Mouse (Mus musculus): ENCODE data around the gene Fam69b. TPM values are rescaled to one million over a fixed set of nuclear protein-coding genes. Genes with fewer than 3 reads are reported as not detected.

Fam69b gene
- polyA plus RNA-seq, 2 experiments: 0.70 to 0.78 TPM

DNA sequence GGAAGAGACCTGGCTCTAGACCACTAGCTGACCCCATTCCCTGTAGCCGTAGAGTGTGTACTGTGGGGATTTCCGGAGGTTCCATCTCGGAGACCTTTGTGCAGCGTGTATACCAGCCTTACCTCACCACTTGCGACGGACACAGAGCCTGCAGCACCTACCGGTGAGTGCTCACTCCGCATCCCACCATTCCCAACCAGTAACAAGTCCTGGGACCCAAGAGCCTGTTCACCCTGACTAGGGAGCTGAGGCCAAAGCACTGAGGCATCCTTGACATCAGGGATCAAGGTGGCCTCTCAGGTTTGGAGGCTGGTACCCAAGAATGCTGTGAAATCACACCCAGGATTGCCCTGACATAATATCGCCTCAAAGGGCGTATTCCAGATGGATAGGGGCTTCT lies 39.0 kb upstream of the Fam69b start:
- DNase-seq (ENCODE audit: low read depth in 3 of 3, low spot score in 3 of 3): no peak
- Histone ChIP-seq H3K4me3 (ENCODE audit: insufficient read depth in 1 of 2, low read depth in 2 of 2, low read length in 2 of 2) (no peak overlapping the region), H3K9me3 (ENCODE audit: control insufficient read depth, low read length) (no peaks in the 10 kb centered on the region), H3K27ac (no peak overlapping the region), H3K4me2 (ENCODE audit: low read depth) (no peak overlapping the region), H3K4me1 (replicated peaks; ENCODE audit: control insufficient read depth in 2 of 2, insufficient read depth in 2 of 2, low read length in 1 of 2) (peaks cover 2 to 11% of the 10 kb centered on the region in 2 experiments; a peak in 3 of 4 replicates), H3K36me3 (replicated peaks; ENCODE audit: control insufficient read depth, insufficient read depth, low read depth) (no peaks in the 10 kb centered on the region; the same call in 1 of the 2 replicates), H3K27me3 (ENCODE audit: control insufficient read depth, insufficient read depth, low read length) (no peaks in the 10 kb centered on the region), H3K9ac (replicated peaks) (no peak overlapping the region)
- ATAC-seq (ENCODE audit: insufficient read depth): no peak
- TF ChIP-seq EP300 (IDR thresholded peaks at IDR 0.05; ENCODE audit: low read depth): no peak
- no peak for TF ChIP-seq CTCF (IDR thresholded peaks at IDR 0.05; ENCODE audit: low read depth)
- 86% methylated on average over 10 of the region's 10 CpGs for WGBS (ENCODE audit: insufficient replicate concordance)

- ATAC-seq (ENCODE audit: insufficient read depth): no peak
- H3K36me3 ChIP-seq (replicated peaks; ENCODE audit: control insufficient read depth, insufficient read depth, low read depth): no peaks in the 10 kb centered on the region; the same call in 1 of the 2 replicates
- H3K4me1 ChIP-seq (replicated peaks; ENCODE audit: control insufficient read depth in 2 of 2, insufficient read depth in 2 of 2, low read length in 1 of 2): peaks cover 2 to 16% of the 10 kb centered on the region in 2 experiments; a peak in 3 of 4 replicates
- DNase-seq (ENCODE audit: low read depth in 3 of 3, low spot score in 3 of 3): no peak
- 90% methylated on average over 7 of the region's 7 CpGs for WGBS (ENCODE audit: insufficient replicate concordance)
- no peak overlapping the region for H3K27ac ChIP-seq
- H3K4me3 ChIP-seq (ENCODE audit: insufficient read depth in 1 of 2, low read depth in 2 of 2, low read length in 2 of 2): no peak overlapping the region
- no peak overlapping the region for H3K9ac ChIP-seq (replicated peaks)
- no peak overlapping the region for H3K4me2 ChIP-seq (ENCODE audit: low read depth)
- H3K9me3 ChIP-seq (ENCODE audit: control insufficient read depth, low read length): no peaks in the 10 kb centered on the region
- no peak for TF ChIP-seq EP300 (IDR thresholded peaks at IDR 0.05; ENCODE audit: low read depth)
- TF ChIP-seq CTCF (IDR thresholded peaks at IDR 0.05; ENCODE audit: low read depth): no peak
- no peaks in the 10 kb centered on the region for H3K27me3 ChIP-seq (ENCODE audit: control insufficient read depth, insufficient read depth, low read length)
Observed at GRCm38 (mm10) chr2:26590282-26590681, 38.0 kb upstream of the Fam69b start.

GRCm38 (mm10) chr2:26590962-26591361 lies 37.3 kb upstream of the Fam69b start:
- ATAC-seq (ENCODE audit: insufficient read depth) (no peak), DNase-seq (ENCODE audit: low read depth in 3 of 3, low spot score in 3 of 3) (no peak)
- TF ChIP-seq CTCF (IDR thresholded peaks at IDR 0.05; ENCODE audit: low read depth) (no peak), EP300 (IDR thresholded peaks at IDR 0.05; ENCODE audit: low read depth) (no peak)
- Histone ChIP-seq H3K9ac (replicated peaks) (no peak overlapping the region), H3K27ac (no peak overlapping the region), H3K9me3 (ENCODE audit: control insufficient read depth, low read length) (no peaks in the 10 kb centered on the region), H3K4me1 (replicated peaks; ENCODE audit: control insufficient read depth in 2 of 2, insufficient read depth in 2 of 2, low read length in 1 of 2) (peaks cover 2 to 19% of the 10 kb centered on the region in 2 experiments; a peak in 3 of 4 replicates), H3K4me2 (ENCODE audit: low read depth) (no peak overlapping the region), H3K27me3 (ENCODE audit: control insufficient read depth, insufficient read depth, low read length) (no peaks in the 10 kb centered on the region), H3K4me3 (ENCODE audit: insufficient read depth in 1 of 2, low read depth in 2 of 2, low read length in 2 of 2) (no peak overlapping the region), H3K36me3 (replicated peaks; ENCODE audit: control insufficient read depth, insufficient read depth, low read depth) (no peaks in the 10 kb centered on the region; the same call in 1 of the 2 replicates)
- WGBS (ENCODE audit: insufficient replicate concordance): 80% methylated on average over 7 of the region's 7 CpGs

DNA sequence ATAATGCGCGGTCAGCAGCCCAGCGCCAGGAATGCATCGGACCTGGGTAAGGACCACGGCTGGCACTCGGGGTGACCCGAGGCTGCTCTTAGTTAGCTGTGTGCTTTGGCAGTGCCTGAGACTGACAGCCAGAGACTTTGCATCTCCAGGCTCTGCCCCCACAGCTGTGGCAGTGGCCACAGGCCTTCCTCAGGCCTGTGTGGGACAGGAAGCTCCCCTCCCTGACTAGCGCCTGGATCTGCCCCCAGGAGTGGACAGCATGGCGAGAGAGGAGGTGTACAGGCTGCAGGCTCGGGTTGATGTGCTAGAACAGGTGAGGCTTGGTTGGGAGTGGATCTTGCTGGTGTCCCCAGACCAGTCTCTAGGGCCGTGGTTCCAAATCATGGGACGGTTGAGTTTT lies 36.8 kb upstream of the Fam69b start:
- Histone ChIP-seq H3K36me3 (replicated peaks; ENCODE audit: control insufficient read depth, insufficient read depth, low read depth) (no peaks in the 10 kb centered on the region; the same call in 1 of the 2 replicates), H3K9me3 (ENCODE audit: control insufficient read depth, low read length) (no peaks in the 10 kb centered on the region), H3K27ac (no peak overlapping the region), H3K4me3 (ENCODE audit: insufficient read depth in 1 of 2, low read depth in 2 of 2, low read length in 2 of 2) (no peak overlapping the region), H3K27me3 (ENCODE audit: control insufficient read depth, insufficient read depth, low read length) (no peaks in the 10 kb centered on the region), H3K4me2 (ENCODE audit: low read depth) (no peak overlapping the region), H3K4me1 (replicated peaks; ENCODE audit: control insufficient read depth in 2 of 2, insufficient read depth in 2 of 2, low read length in 1 of 2) (peaks cover 2 to 17% of the 10 kb centered on the region in 2 experiments; a peak in 2 of 4 replicates), H3K9ac (replicated peaks) (no peak overlapping the region)
- DNase-seq (ENCODE audit: low read depth in 3 of 3, low spot score in 3 of 3) (no peak), ATAC-seq (ENCODE audit: insufficient read depth) (no peak)
- no peak for TF ChIP-seq CTCF (IDR thresholded peaks at IDR 0.05; ENCODE audit: low read depth)
- no peak for TF ChIP-seq EP300 (IDR thresholded peaks at IDR 0.05; ENCODE audit: low read depth)
- WGBS (ENCODE audit: insufficient replicate concordance): 77% methylated on average over 12 of the region's 12 CpGs

GRCm38 (mm10) chr2:26593211-26594021 lies 34.8 kb upstream of the Fam69b start:
- DNase-seq (ENCODE audit: low read depth in 3 of 3, low spot score in 3 of 3) (no peak), ATAC-seq (ENCODE audit: insufficient read depth) (peak; percentile 4; the same call in 1 of the 2 replicates)
- Histone ChIP-seq H3K9me3 (ENCODE audit: control insufficient read depth, low read length) (no peaks in the 10 kb centered on the region), H3K36me3 (replicated peaks; ENCODE audit: control insufficient read depth, insufficient read depth, low read depth) (no peaks in the 10 kb centered on the region; the same call in 1 of the 2 replicates), H3K9ac (replicated peaks) (no peak overlapping the region), H3K4me3 (ENCODE audit: insufficient read depth in 1 of 2, low read depth in 2 of 2, low read length in 2 of 2) (no peak overlapping the region), H3K27me3 (ENCODE audit: control insufficient read depth, insufficient read depth, low read length) (no peaks in the 10 kb centered on the region), H3K27ac (no peak overlapping the region), H3K4me1 (replicated peaks; ENCODE audit: control insufficient read depth in 2 of 2, insufficient read depth in 2 of 2, low read length in 1 of 2) (peaks cover 0 to 10% of the 10 kb centered on the region in 2 experiments; a peak in 2 of 4 replicates), H3K4me2 (ENCODE audit: low read depth) (no peak overlapping the region)
- 50% methylated on average over 9 of the region's 9 CpGs for WGBS (ENCODE audit: insufficient replicate concordance)
- TF ChIP-seq CTCF (IDR thresholded peaks at IDR 0.05; ENCODE audit: low read depth) (no peak), EP300 (IDR thresholded peaks at IDR 0.05; ENCODE audit: low read depth) (no peak)
